Mouse (Mus musculus): ENCODE results near the gene Rgs4. TPM values are rescaled to one million over a fixed set of nuclear protein-coding genes. Genes with fewer than 3 reads are reported as not detected.

Gene Rgs4
- total RNA-seq (2021): 10 to 100 TPM; 88.6 to 95.3 TPM

DNA sequence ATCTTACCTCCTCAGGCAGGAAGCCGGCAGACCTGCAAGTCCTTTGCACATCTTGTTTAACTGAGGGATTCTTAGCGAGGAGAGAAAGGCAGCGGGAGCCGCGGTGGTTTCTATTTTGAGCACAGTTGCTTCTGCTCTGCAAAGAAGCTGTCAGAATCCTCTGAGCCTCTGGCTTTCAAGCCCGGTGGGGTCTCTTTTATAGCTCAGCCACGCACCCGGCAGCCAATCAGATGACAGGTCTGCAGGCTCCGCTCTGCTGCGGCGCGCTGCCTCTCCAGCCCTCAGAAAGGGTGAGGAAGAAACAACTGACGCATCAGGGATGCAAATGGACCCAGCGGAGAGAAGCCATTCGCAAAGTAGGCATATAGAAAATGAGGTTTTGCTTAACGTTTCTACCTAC is at the start of gene Rgs4:
Gene Rgs4, minus strand, starts transcription at position 170 of the 400 bp plus-strand sequence.
- peak; percentile 80 for DNase-seq
- intact Hi-C loops (cut with DNase I): loop anchor here (5.0 kb wide), 1 partner anchor 165 kb away; no protein-coding TSS in a partner anchor

DNA sequence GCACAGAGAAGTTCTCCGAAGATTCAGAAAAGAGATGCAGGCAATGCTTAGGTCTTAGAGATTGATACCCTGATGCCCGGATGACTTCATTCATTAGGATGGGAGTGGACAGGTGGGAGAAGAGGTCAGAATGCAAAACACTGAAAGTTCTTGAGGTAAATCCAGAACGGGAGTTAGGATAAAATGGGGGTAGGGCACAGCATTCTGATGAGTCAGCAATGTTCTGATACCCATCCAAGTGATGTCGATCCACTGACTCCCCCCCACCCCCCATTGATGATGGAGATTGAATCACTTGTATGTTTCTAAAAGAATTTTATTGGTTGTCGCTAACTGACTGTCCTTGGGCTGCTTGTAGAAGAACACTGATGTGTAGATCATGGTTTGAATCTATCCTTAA is 45.0 kb upstream of the Rgs4 start:
- intact Hi-C loops (cut with DNase I): no loop called here
- DNase-seq: no peak

DNA sequence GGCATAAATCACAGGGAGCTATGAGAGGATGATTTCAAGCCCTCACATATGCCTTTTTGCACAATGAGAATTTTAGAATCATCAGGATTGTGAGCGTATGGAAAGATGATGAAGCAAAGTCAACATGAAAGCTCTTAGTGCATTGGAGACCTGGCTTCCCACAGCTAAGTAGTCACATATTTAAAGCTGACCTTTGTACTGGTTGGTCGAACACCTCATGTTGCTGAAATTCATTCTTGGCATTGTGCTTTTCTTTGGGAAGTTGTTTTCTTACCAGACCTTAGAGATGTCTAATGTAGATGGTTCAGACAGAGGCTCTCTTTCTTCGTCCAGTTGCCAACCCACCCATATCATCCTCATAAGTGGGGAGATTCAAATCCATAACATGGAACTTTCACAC is 38.5 kb upstream of the Rgs4 start:
- intact Hi-C loops (cut with DNase I): no loop called here
- no peak for DNase-seq

DNA sequence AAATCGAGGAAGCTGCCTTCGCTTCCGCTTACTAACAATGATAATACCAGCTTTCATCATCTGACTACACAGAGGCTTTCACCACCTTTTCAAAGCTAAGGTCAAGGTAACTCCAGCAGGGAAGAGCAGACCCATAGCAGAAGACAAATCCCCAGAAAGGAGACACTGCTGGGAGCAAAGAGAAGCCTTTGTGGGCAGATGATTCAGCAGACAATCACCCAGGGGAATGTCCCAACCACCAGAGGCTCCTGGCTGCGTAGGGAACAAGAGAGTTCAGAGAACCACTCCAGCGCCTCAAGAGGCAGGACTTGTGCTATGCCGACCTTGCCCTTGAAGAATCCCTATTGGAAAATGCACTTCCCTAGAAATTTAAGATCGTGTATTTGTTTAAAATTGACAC is 29.1 kb upstream of the Rgs4 start:
- intact Hi-C loops (cut with DNase I): no loop called here
- no peak for DNase-seq

DNA sequence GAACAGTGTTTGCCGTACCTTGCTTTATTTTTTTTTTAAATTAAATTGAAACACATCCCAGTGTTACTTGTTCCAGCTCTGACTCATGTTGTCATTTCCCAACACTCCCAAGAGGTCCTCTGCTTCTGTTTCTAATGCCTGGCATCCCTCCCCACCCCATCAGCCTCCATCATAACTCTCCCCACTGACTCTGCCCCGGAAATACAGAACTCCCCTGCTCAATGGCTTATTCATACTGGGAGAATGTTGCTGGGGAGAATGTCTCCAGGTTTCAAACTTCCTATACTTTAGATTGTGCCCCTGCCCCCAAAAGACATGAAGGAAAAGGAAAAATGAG is 17.1 kb upstream of the Rgs4 start:
- intact Hi-C loops (cut with DNase I): no loop called here

DNA sequence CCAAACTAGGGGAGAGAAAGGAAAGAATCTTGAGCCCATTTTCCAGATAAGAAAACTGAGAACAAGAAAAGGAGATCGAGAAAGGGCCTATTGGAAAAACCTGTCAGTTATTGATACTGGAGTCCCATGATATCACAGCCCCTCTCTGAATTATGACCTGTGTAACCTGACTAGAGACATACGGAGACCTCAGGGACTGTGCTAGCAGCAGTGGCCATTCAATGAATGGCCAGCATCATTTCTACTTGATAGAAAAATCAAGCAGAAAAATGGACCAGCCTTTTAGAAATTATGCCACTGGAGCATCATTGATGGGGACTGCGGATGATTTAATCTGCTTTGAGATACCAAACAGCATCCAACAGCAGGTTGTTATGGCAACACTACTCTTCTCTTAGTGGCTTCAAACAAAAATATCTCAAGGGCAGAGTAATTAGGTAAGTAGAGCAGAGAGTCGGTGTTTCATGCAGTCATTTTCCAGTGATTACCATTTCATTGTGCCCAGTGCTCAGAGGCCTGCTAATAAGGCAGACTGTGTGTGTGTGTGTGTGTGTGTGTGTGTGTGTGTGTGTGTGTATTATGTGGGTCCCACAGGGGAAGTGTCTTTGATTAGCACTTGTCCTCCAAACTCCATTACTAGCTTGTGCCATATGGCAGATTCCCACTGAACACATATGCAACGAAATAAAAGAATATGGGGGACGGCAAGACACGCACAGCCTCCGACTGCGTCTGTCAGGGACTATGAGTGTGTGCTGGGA is 16.6 kb upstream of the Rgs4 start:
- intact Hi-C loops (cut with DNase I): no loop called here
- no peak for DNase-seq

More for the DNA sequence above, 17.1 kb upstream of the Rgs4 start:
- no peak for DNase-seq

DNA sequence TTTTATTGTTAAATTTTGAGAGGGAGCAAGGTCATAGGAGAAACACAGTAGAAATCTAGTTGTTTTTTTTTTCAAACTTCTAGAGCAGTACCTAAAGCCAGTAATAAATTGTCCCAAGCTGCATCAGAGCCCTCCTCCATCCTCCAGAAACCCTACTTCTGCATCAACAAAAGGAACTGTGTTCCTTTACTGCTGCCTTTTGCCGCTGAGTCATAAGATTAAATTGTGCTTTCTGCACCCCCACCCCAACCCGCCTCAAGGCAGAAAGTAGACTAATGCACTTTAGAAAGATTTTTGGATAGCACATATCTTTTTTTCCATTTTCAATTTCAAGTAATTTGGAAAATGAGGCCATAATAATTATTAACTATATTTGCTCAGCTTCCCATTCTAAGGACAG is 15.1 kb upstream of the Rgs4 start:
- intact Hi-C loops (cut with DNase I): no loop called here
- no peak for DNase-seq

DNA sequence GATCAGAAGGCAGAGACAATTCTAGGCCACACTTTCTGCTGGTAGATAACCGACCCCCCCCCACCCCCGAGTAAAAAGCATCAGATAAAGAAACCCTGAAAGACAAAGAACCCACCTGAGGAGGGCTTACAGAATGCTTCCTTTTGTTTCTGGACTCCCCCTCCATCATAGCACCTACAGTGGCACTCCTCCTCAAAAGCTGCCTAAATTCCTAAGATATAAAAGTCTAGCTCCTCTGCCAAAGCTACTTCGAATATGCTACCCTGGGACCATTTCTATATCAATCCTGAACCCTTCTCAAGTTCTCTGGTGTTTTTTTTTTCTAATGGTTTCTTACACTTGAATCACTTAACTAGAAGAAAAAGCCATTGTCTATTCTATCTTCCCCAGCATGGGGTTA is 9.1 kb upstream of the Rgs4 start:
- intact Hi-C loops (cut with DNase I): no loop called here
- no peak for DNase-seq

DNA sequence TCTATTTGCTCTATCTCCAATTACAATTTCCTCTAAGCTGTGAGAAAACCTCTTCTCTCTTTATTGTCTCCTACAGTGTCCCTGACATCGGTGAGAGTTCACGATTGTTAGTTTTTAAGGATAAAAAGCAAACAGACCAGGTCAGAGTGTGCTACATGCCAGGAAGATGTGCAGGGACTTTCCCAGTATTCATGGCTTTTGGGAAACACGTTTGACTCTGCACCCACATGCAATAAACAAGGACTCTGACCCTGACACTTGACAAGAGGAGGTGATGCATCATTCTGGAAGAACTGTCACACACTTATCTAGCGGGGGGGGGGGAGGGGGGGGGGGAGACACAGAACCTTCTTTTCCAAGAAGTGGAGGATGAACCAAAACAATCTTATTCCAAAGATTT is 5.0 kb upstream of the Rgs4 start:
- intact Hi-C loops (cut with DNase I): no loop called here
- DNase-seq: no peak

DNA sequence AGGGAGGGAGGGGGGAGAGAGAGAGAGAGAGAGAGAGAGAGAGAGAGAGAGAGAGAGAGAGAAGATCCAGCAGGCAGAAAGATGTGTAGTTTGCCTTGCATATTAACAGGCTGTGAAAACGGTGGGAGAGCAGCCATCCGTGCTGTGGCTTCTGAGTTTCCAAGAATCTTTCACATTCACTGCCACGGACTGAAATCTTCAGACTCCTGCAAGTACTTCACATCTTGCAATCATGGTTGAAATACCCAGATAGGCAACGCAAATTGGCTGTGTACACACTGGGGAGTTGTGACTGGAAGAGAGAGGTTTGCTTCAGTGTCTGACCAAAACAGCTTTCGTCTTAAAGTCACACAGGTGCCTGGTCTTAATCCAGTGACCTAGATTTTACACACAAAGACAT is 997 bp upstream of the Rgs4 start:
- DNase-seq: no peak
- intact Hi-C loops (cut with DNase I): loop anchor here (5.0 kb wide), 1 partner anchor 164 kb away; no protein-coding TSS in a partner anchor

DNA sequence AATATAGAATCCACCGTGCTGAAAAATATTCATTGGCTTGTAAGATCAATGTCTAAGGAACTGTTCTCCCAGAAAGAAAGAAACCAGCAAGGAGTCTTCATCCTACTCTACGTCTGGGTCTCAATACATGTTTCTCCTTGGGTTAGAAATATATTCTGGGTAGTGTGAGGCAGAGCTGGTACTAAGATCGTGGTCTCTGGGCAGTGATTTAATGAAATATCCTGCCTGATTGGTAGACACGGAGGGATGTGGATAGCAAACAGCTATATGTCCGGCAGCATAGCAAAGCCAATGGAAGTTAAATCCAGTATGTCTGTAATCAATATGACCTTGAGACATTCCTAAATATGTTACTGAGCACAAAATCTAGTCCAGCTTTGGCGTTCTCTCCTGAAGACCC is 460 bp upstream of the Rgs4 start:
- DNase-seq: no peak

DNA sequence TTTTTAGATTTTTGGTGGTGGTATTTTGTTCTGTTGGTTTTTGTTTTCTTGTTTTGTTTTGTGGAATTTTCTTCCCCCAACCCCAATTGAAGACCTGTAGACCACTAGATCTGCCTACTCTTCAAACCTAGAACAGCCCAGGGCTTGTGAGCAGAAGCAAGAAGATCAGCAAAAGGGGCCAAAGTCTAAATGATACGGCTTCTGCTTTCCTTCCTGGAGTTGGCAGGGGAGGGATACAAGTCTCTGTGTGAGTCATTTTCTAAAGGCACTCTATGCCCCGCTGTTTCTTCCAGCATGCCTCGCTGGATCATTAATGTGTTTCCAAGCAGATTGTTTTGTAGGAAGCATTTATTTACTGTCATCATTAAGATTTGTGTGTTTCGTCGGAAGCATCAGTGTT is 6.3 kb downstream of the Rgs4 start:
- intact Hi-C loops (cut with DNase I): no loop called here
- no peak for DNase-seq

More for the DNA sequence above, 460 bp upstream of the Rgs4 start:
- intact Hi-C loops (cut with DNase I): loop anchor here (5.0 kb wide), 1 partner anchor 164 kb away; no protein-coding TSS in a partner anchor

DNA sequence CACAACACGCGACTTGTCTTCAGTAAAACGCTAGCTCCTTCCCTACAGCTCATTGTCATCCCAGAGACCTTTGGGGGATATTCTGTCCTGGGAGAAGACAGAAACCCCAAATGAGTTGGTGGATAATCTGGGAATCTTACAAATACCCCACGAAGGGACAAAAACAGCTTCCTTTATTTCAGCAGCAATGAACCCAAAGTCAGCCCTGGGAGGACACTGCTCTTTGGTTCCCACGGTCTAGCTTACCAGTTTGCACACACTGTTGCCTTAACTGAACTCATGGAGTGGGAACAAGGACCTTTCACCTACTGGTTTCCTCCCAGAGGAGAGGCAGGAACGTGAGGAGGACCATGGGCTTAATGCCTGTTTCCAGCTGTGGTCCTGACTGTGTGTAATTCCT is 10.2 kb downstream of the Rgs4 start:
- DNase-seq: no peak
- intact Hi-C loops (cut with DNase I): no loop called here

DNA sequence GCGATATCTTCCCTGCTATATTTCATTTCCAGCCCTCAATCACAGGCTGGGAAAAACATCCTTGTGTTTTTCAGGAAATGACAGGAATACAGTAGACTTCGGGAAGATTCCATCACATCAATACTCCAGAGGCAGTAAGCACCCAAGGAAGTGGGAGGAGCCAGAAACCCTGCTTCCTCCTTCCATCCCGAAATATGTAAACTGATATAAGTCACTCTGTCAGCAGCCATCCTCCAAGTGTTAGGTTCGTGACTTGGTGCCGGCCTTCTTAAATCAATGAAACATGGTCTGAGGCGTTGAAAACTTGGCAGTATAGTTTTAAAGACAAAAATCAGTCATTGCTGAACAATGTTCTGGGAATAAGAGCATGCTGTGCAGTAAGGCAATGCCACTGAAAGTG is 11.3 kb downstream of the Rgs4 start:
- DNase-seq: no peak
- intact Hi-C loops (cut with DNase I): no loop called here

DNA sequence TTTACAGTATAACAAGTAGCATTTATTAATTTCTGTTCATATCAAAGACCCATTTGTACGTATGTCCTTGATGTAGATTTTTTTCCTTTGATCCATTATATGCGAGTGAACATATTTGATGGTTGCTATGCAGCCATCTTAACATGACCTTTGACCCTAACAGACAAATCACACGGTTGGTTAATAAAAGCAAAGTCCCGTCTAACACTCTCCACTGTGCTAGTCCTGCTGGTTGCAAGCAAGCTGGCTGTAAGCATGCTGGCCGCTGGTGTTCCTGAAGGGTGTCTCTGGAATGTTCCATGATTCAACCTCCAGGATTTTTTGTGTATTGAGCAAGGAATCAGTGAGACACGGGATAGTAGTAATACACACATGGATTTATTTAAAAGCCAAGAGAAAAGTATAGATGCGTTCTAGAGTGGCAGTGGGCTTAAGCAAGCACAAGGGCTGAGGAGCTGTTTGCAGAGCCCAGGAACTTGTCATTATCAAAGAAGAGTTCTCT is 16.8 kb downstream of the Rgs4 start:
- intact Hi-C loops (cut with DNase I): no loop called here
- DNase-seq: no peak

DNA sequence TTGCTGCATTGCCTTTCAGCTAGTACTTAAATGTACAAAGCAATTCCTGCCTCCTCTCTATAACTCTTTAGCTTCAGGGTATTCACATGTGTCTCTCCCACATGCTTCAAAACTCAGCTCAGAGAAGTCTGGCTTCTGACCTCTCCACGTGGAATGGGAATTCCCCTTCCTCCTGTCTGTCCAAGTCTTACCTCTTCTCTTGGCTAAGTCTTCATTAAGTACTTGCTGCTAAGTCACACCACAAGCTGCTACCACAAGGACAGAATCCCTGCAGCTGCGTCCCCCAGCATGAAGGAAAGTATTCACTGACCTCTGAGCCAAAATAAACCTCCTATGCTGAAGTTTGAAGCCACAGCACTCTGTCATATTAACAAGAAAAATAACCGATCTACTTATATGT is 21.1 kb downstream of the Rgs4 start:
- no peak for DNase-seq
- intact Hi-C loops (cut with DNase I): no loop called here

DNA sequence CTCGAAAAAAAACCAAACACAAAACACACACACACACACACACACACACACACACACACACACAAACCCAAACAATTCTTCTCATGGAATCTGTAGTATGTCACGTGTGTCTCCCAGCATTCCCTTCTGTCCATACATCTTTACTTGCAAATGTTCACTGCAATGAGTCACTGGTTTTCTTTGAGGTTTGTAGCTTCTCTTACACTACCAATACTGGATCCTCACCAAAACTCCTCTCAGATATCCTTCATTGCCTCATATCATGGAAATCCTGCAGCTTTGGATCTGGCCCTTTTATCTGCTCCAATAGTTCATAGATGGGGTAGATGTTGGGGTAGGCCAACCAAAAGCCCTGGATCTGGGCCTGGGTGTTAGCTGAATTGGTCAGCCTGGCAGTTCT is 25.6 kb downstream of the Rgs4 start:
- intact Hi-C loops (cut with DNase I): no loop called here
- DNase-seq: no peak

DNA sequence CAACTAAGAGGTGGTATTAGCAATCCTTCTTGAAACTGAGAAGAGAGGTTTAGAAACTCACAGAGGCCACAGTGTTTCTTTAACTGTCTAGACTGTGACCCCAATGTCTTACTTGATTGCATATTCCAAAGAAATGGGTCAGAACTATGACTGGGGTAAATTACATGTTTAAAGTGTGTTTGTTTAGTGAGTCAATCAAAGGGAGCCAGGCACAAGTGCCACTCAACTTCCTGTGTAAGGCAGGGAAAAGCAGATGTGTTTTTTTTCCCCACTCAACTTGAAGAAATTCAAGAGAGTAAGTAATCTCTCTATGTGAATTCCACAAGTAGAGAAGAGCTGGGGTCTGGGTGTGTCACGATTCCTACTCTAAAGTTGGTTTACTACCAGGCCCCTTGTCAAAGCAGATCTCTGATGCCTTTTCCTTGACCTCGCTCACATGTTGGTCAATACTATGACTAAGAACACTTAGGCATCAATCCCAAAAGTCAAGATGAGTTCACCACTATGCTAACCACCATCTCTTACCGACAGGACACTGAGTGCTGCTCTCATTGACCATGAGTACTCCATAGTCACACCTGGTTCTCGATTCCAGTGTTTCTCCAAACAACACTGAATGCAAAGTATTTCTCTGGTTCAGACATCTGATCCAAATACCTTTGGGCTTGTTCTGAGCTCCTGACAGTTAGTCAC is 42.9 kb downstream of the Rgs4 start:
- DNase-seq: no peak
- intact Hi-C loops (cut with DNase I): no loop called here

DNA sequence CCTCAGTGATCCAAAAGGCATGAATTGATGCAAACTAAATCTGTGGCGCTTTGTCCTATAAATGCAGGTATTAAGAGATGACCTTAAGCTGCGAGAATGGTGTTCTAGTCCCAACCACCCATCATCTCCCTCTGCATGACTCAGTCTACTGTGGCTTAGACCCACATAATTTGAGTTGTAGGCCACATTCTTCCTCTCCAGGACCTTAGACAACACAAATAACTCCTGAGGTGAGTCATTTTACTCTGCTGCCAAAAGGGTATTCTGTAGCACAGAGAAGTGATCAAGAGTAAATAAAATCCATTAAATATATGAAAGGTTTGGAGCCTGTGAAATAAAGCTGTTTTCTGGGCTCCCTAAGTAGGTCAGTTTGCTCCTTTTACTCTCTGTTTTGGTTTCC is 48.3 kb downstream of the Rgs4 start:
- intact Hi-C loops (cut with DNase I): no loop called here
- DNase-seq: no peak

DNA sequence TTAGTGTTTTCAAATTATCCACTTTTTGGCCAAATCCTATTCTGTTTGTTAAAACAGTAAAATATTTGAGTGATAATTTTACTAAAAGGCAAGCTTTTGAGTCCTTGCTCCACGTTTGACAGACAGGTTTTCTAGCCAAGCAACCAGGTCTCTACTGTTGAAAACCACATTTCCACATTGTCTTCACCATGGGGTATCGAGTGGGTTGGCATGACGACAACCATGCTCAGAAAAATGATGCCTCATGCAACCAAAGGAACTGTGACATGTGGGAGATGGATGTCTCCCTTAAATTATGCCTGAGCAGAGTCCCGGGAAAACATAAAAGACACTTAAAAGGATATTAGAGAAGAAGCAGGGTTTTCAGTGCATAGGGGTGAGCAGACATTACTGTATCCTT is 50.2 kb downstream of the Rgs4 start:
- peak; percentile 6 for DNase-seq
- intact Hi-C loops (cut with DNase I): no loop called here

DNA sequence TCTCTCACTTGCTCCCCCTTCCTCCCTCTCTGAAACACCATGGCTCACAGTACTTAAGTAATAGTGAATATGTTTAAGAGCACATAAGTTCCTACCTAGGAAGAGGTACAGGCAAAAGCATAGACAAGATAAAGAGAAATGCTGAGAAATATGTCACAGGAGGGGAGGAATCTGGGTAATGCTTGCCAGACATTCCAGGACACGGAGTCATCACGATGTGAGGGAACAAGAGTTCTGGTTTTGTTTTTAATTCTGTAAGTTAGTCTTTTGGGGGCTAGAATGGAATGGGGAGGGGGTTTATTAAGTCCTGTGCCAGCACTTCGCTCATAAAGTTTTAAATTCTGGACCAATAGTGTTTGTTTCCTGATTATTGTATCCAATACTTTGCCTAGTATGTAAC is 52.1 kb downstream of the Rgs4 start:
- intact Hi-C loops (cut with DNase I): no loop called here
- no peak for DNase-seq

DNA sequence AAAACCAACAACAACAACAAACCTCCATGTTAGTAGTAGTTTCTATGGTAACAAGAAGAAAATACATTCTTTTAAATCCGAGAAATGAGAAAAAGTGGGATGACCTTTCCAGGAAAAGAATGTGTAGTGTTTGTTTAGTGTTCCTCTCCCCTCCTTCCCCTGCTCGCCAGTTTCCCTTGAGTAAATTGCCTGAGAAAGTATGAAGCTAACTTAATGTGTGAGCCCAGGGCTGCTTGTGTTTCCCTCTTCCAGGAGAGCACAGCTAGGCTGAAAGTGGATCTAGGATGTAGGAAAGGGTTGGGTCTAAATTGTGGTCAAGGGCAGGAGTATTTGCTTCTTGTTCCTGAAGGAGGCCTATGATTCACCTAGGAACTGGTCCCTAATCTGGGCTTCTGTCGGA is 53.9 kb downstream of the Rgs4 start:
- intact Hi-C loops (cut with DNase I): no loop called here
- DNase-seq: no peak
